Mouse (Mus musculus) neural tube, embryonic 15.5 days (tissue): ENCODE results near the gene Exoc3l2. TPM values are rescaled to one million over a fixed set of nuclear protein-coding genes. Genes with fewer than 3 reads are reported as not detected.

Experiments used
- ATAC-seq: fragments of 200-750 bp; cut with Nextera tagmentation; 2 replicates; pipeline ENCODE4 v1.8.0; 2017; ENCODE audit warnings: mild to moderate bottlenecking, moderate TSS enrichment, moderate library complexity; ENCODE audit not compliant: low FRiP score
- H3K27ac ChIP-seq: fragments of 300-500 bp; sonication (generic); replicated peaks from 2 replicates; pipeline ENCODE4 v1.5.1; 2015; ENCODE audit warnings: mild to moderate bottlenecking, inconsistent platforms
- H3K27me3 ChIP-seq: fragments of 300-500 bp; sonication (generic); replicated peaks from 2 replicates; pipeline ENCODE4 v1.6.1; 2015; ENCODE audit warnings: inconsistent platforms
- H3K36me3 ChIP-seq: fragments of 300-500 bp; sonication (generic); 2 replicates; pipeline ENCODE4 v1.6.1; 2015; ENCODE audit warnings: inconsistent platforms
- H3K4me1 ChIP-seq: fragments of 300-500 bp; sonication (generic); 2 replicates; pipeline ENCODE4 v1.6.1; 2015; ENCODE audit warnings: inconsistent platforms
- H3K4me2 ChIP-seq: fragments of 300-500 bp; sonication (generic); 2 replicates; pipeline ENCODE4 v1.6.1; 2015; ENCODE audit warnings: inconsistent platforms, mild to moderate bottlenecking, moderate library complexity
- H3K4me3 ChIP-seq: fragments of 300-500 bp; sonication (generic); replicated peaks from 2 replicates; pipeline ENCODE4 v1.5.1; 2015; ENCODE audit warnings: mild to moderate bottlenecking, inconsistent platforms
- H3K9ac ChIP-seq: fragments of 300-500 bp; sonication (generic); replicated peaks from 2 replicates; pipeline ENCODE4 v1.6.1; 2015; ENCODE audit warnings: mild to moderate bottlenecking, inconsistent platforms
- H3K9me3 ChIP-seq: fragments of 300-500 bp; sonication (generic); replicated peaks from 2 replicates; pipeline ENCODE4 v1.6.1; 2016; ENCODE audit warnings: inconsistent platforms
- WGBS: fragments of 180-500 bp; shearing (Covaris S2); methylation state at CpG from one replicate; pipeline ENCODE4 v1.1.7; 2015; ENCODE audit warnings: mixed read lengths; 5-methylcytosine and 5-hydroxymethylcytosine counted together
- polyA plus RNA-seq: library from polyadenylated mRNA; unstranded; fragments of >200 nt; fragmentation: Nextera tagmentation; extraction: Ambion mirVana; gene quantifications from 2 replicates; pipeline ENCODE4 v1.2.1, GENCODE M21; 2015

The Exoc3l2 gene
- polyA plus RNA-seq, 1 experiment from 2014 or later: 1.5 TPM

- Histone ChIP-seq H3K9me3 (no peaks in the 10 kb centered on the region), H3K4me1 (peaks cover 30% of the 10 kb centered on the region), H3K4me3 (peak overlapping the region; percentile 83), H3K4me2 (peak overlapping the region; percentile 88), H3K27me3 (no peaks in the 10 kb centered on the region), H3K36me3 (peaks cover 6% of the 10 kb centered on the region; the same call in 1 of the 2 replicates), H3K9ac (peak overlapping the region; percentile 87), H3K27ac (peak overlapping the region; percentile 81)
- under 1% methylated on average over 30 of the region's 31 CpGs for WGBS
- ATAC-seq: peak; percentile 81
Observed at GRCm38 (mm10) chr7:19458072-19458486, 5.1 kb upstream of the Exoc3l2 start.

GRCm38 (mm10) chr7:19458591-19459111 lies 4.5 kb upstream of the Exoc3l2 start, which contains the start of gene Mark4:
TSS of gene Mark4 (minus strand) at chr7:19458821.
- ATAC-seq: peak; percentile 88
- peaks cover 30% of the 10 kb centered on the region for H3K4me1 ChIP-seq
- no peaks in the 10 kb centered on the region for H3K9me3 ChIP-seq
- H3K36me3 ChIP-seq: peaks cover 6% of the 10 kb centered on the region; the same call in 1 of the 2 replicates
- H3K4me2 ChIP-seq: peak within 1 kb of the TSS; percentile 88
- under 1% methylated on average over 22 of the region's 42 CpGs for WGBS
- peak within 1 kb of the TSS; percentile 87 for H3K9ac ChIP-seq
- H3K27ac ChIP-seq: peak within 1 kb of the TSS; percentile 81
- H3K4me3 ChIP-seq: peak within 1 kb of the TSS; percentile 83
- H3K27me3 ChIP-seq: no peaks in the 10 kb centered on the region

GRCm38 (mm10) chr7:19459144-19459870 lies 3.8 kb upstream of the Exoc3l2 start:
- Histone ChIP-seq H3K36me3 (peaks cover 6% of the 10 kb centered on the region; the same call in 1 of the 2 replicates), H3K27me3 (no peaks in the 10 kb centered on the region), H3K4me2 (peak overlapping the region; percentile 88), H3K4me1 (peaks cover 30% of the 10 kb centered on the region), H3K27ac (peak overlapping the region; percentile 81), H3K9ac (peak overlapping the region; percentile 87; the same call in 1 of the 2 replicates), H3K4me3 (peak overlapping the region; percentile 83), H3K9me3 (no peaks in the 10 kb centered on the region)
- WGBS: 22% methylated on average over 6 of the region's 6 CpGs
- ATAC-seq: peak; percentile 4; the same call in 1 of the 2 replicates

DNA sequence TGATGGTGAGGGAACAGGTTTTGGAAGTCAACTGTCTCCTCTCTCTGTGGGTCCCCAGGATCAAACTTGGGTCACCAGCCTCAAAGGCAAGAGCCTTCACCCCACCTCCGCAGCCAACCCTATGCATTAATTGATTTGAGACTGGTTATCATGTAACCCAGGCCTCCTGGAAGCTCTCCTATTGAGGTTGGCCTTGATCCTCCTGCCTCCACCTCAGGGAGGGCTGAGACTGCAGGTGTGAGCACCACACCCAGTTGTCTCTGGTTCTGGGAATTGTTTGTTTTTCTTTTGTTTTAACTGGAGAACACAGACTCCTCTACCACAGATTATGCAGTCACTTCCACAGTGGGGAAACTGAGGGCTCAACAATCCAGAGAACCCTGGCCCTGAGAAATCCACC lies 2.6 kb upstream of the Exoc3l2 start:
- Histone ChIP-seq H3K9me3 (no peaks in the 10 kb centered on the region), H3K9ac (no peak overlapping the region), H3K4me2 (no peak overlapping the region), H3K36me3 (peaks cover 6% of the 10 kb centered on the region; the same call in 1 of the 2 replicates), H3K27me3 (peaks cover 5% of the 10 kb centered on the region), H3K4me1 (peaks cover 28% of the 10 kb centered on the region), H3K27ac (no peak overlapping the region), H3K4me3 (no peak overlapping the region)
- no peak for ATAC-seq
- WGBS: 87% methylated on average over 1 of the region's 1 CpGs

- Histone ChIP-seq H3K27ac (no peak overlapping the region), H3K36me3 (no peaks in the 10 kb centered on the region), H3K4me3 (no peak overlapping the region), H3K27me3 (peaks cover 12% of the 10 kb centered on the region), H3K4me1 (peaks cover 19% of the 10 kb centered on the region), H3K9me3 (no peaks in the 10 kb centered on the region), H3K4me2 (no peak overlapping the region), H3K9ac (no peak overlapping the region)
- 18% methylated on average over 6 of the region's 6 CpGs for WGBS
- no peak for ATAC-seq
Observed at GRCm38 (mm10) chr7:19461488-19461887, 1.6 kb upstream of the Exoc3l2 start.

DNA sequence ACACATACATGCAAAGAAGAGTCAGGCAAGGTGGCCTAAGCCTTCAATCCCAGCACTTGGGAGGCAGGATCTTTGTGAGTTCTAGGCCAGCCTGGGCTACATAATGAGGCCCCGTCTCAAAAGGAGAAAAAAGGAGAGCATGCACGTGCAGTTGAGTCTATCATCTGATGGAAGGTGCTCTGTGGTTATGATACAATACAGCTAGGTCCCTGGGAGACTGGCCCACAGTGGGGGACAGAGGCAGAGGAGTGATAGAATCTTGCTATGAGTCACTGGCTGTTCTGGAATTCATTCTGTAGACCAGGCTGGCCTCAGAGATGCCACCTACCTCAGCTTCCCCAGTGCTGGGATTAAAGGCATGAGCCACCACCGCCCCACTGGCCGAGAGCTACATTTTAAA lies 688 bp upstream of the Exoc3l2 start:
- H3K4me3 ChIP-seq: no peak overlapping the region
- WGBS: 67% methylated on average over 4 of the region's 4 CpGs
- no peak overlapping the region for H3K27ac ChIP-seq
- H3K9ac ChIP-seq: no peak overlapping the region
- H3K4me1 ChIP-seq: peaks cover 9% of the 10 kb centered on the region
- no peak overlapping the region for H3K4me2 ChIP-seq
- H3K36me3 ChIP-seq: no peaks in the 10 kb centered on the region
- H3K9me3 ChIP-seq: no peaks in the 10 kb centered on the region
- peaks cover 20% of the 10 kb centered on the region for H3K27me3 ChIP-seq
- ATAC-seq: no peak

DNA sequence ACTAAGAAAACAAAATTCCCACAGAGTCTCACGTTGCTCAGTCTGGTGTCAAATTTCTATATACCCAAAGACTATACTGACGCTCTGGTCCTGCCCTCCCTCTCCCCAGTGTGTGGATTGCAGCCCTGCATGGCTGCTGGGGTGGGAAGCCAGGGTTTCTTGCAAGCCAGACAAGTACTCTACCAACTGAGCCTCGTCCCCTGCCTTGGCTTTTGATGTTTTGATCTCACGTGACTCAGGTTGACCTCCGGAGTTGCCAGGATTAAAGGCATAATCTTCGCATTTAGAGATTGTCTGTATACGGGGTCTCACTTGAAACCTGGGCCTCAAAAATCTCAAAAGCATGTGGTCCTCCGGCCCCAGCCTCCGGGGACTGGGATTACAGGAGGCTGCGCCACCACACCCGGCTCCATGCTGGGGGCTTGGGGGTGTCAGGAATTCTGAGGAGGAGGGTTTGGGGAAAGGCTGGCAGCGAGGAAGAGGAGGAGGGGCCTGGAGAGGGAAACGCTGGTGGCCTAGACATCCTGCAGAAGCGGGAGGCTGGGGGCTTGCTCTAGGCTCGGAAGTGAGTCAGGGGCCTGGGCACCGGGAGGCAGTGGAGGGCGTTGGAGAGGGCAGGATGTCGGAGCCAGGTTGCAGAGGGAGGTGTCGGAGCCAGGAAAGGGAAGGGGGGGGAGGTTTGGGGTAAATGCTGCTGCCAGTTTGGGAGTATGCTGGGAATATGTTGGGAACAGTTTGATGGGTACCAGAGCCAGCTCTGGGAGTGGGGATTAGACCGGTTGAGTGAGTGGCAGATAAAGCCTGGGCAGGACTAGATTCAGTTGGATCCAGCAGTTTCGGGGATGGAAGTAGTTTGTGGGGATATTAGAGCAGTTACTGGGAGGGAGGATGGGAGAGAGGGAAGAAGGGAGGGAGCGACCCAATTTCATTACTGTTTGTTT lies 1.5 kb downstream of the Exoc3l2 start:
- peaks cover 32% of the 10 kb centered on the region for H3K27me3 ChIP-seq
- no peak for ATAC-seq
- H3K9me3 ChIP-seq: no peaks in the 10 kb centered on the region
- H3K4me2 ChIP-seq: no peak overlapping the region
- H3K36me3 ChIP-seq: no peaks in the 10 kb centered on the region
- 14% methylated on average over 22 of the region's 22 CpGs for WGBS
- H3K4me1 ChIP-seq: peaks cover under 1% of the 10 kb centered on the region
- no peak overlapping the region for H3K9ac ChIP-seq
- H3K27ac ChIP-seq: no peak overlapping the region
- H3K4me3 ChIP-seq: no peak overlapping the region

- Histone ChIP-seq H3K27me3 (peaks cover 50% of the 10 kb centered on the region), H3K36me3 (no peaks in the 10 kb centered on the region), H3K4me1 (no peaks in the 10 kb centered on the region; the same call in 1 of the 2 replicates)
Observed at GRCm38 (mm10) chr7:19466602-19467145, 3.5 kb downstream of the Exoc3l2 start.

GRCm38 (mm10) chr7:19467638-19468037 lies 4.5 kb downstream of the Exoc3l2 start:
- peaks cover 59% of the 10 kb centered on the region for H3K27me3 ChIP-seq
- ATAC-seq: no peak
- 44% methylated on average over 6 of the region's 6 CpGs for WGBS

More at GRCm38 (mm10) chr7:19466602-19467145, 3.5 kb downstream of the Exoc3l2 start:
- 74% methylated on average over 5 of the region's 5 CpGs for WGBS
- no peak overlapping the region for H3K4me3 ChIP-seq
- no peak for ATAC-seq
- no peak overlapping the region for H3K27ac ChIP-seq
- no peaks in the 10 kb centered on the region for H3K9me3 ChIP-seq
- no peak overlapping the region for H3K9ac ChIP-seq
- H3K4me2 ChIP-seq: no peak overlapping the region

GRCm38 (mm10) chr7:19468279-19468678 lies 5.1 kb downstream of the Exoc3l2 start:
- Histone ChIP-seq H3K9me3 (no peaks in the 10 kb centered on the region), H3K27me3 (peaks cover 66% of the 10 kb centered on the region), H3K4me3 (no peak overlapping the region), H3K4me2 (no peak overlapping the region), H3K4me1 (peaks cover 1% of the 10 kb centered on the region), H3K27ac (no peak overlapping the region), H3K9ac (no peak overlapping the region), H3K36me3 (no peaks in the 10 kb centered on the region)
- ATAC-seq: no peak
- 70% methylated on average over 12 of the region's 12 CpGs for WGBS

More at GRCm38 (mm10) chr7:19467638-19468037, 4.5 kb downstream of the Exoc3l2 start:
- Histone ChIP-seq H3K9ac (no peak overlapping the region), H3K4me1 (no peaks in the 10 kb centered on the region; the same call in 1 of the 2 replicates), H3K9me3 (no peaks in the 10 kb centered on the region), H3K27ac (no peak overlapping the region), H3K4me2 (no peak overlapping the region), H3K36me3 (no peaks in the 10 kb centered on the region), H3K4me3 (no peak overlapping the region)

- peak overlapping the region; percentile 1; the same call in 1 of the 2 replicates for H3K4me2 ChIP-seq
- H3K27ac ChIP-seq: no peak overlapping the region
- WGBS: 31% methylated on average over 23 of the region's 23 CpGs
- H3K4me1 ChIP-seq: peaks cover 10% of the 10 kb centered on the region
- ATAC-seq: no peak
- H3K36me3 ChIP-seq: no peaks in the 10 kb centered on the region
- H3K27me3 ChIP-seq: peaks cover 69% of the 10 kb centered on the region
- no peak overlapping the region for H3K4me3 ChIP-seq
- no peaks in the 10 kb centered on the region for H3K9me3 ChIP-seq
- H3K9ac ChIP-seq: no peak overlapping the region
Observed at GRCm38 (mm10) chr7:19469404-19469803, 6.3 kb downstream of the Exoc3l2 start.
